Mouse (Mus musculus) 3T3-L1 (cell line): ENCODE results near the gene Cyren.

ENCODE experiments used
- DNase-seq: peaks from one replicate; pipeline ENCODE4 v3.0.0-alpha.2; 2015; ENCODE audit warnings: low read depth, low spot score

The Cyren gene

GRCm38 (mm10) chr6:34867301-34867994 lies 10.4 kb downstream of the Cyren start:
- DNase-seq = no peak

GRCm38 (mm10) chr6:34866786-34867185 lies 11.1 kb downstream of the Cyren start:
- DNase-seq = peak; percentile 71

- peak; percentile 90 for DNase-seq
Observed at GRCm38 (mm10) chr6:34865711-34866593, 11.9 kb downstream of the Cyren start.

GRCm38 (mm10) chr6:34865213-34865612 lies 12.6 kb downstream of the Cyren start:
- no peak for DNase-seq

- no peak for DNase-seq
Observed at GRCm38 (mm10) chr6:34863786-34864514, 13.9 kb downstream of the Cyren start.

GRCm38 (mm10) chr6:34862791-34863403 lies 15.0 kb downstream of the Cyren start, which contains the start of gene Tmem140:
Gene Tmem140 (plus strand): TSS chr6:34863146.
- DNase-seq = peak; percentile 77

GRCm38 (mm10) chr6:34862381-34862780 lies 15.5 kb downstream of the Cyren start:
- peak; percentile 38 for DNase-seq

GRCm38 (mm10) chr6:34861546-34862053 lies 16.3 kb downstream of the Cyren start:
- DNase-seq = no peak

- DNase-seq = no peak
Observed at GRCm38 (mm10) chr6:34832352-34832751, 45.5 kb downstream of the Cyren start.

GRCm38 (mm10) chr6:34824406-34824805 lies 53.5 kb downstream of the Cyren start:
- peak; percentile 27 for DNase-seq
